ENCODE assay signal across 8 mouse cellular contexts in the genomic region with DNA sequence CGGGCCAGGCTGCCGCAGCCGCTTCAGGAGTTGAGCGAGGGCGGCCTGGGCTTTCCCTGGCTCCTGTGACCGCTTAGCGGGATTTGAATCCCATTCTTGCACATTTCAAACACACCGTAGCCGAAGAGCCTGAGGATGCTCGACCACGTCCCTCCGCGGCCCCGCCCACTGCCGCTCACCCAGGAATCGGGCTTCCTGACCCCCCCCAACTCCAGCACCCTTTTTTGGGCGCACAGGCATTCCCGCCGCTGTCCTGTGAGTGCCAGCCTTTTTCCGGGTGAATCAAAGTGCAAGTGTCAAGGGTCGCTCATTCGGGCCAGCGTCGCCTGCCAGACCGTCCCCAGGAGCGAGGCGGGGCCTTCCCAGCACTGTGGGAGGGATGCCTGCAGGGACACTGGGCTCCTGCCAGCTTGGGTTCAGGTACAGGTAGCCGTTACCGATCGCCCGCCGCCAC. TPM values are rescaled to one million over a fixed set of nuclear protein-coding genes. Genes with fewer than 3 reads are reported as not detected.
DNase-seq lines count a peak whose midpoint lies in the region; ATAC-seq and TF ChIP-seq lines count a peak whose summit lies in the region.

No protein-coding gene starts in this region.

- H3K4me3 ChIP-seq in lung, embryonic 14.5 days (ENCODE audit: low read depth, low read length) = peak overlapping the region; percentile 99

- H3K9me3 ChIP-seq in lung, embryonic 14.5 days (ENCODE audit: low read depth, low read length) = no peaks in the 10 kb centered on the region

- intact Hi-C loops in left cerebral cortex, postnatal 4 days (cut with DNase I) = no loop called here

- ATAC-seq in lung, embryonic 14.5 days (ENCODE audit: insufficient read depth) = peak; percentile 25; the same call in 1 of the 2 replicates

- H3K9ac ChIP-seq in lung, embryonic 14.5 days = peak overlapping the region; percentile 90

- no peak for TF ChIP-seq CTCF in lung, embryonic 14.5 days (IDR thresholded peaks at IDR 0.05; ENCODE audit: low read depth)

- peaks cover 16% of the 10 kb centered on the region for H3K4me1 ChIP-seq in lung, embryonic 14.5 days (ENCODE audit: insufficient read depth)

- peak overlapping the region; percentile 75 for H3K27ac ChIP-seq in lung, embryonic 14.5 days (ENCODE audit: low read depth)

- H3K36me3 ChIP-seq in lung, embryonic 14.5 days (ENCODE audit: insufficient read depth) = peaks cover 41% of the 10 kb centered on the region

- DNase-seq in left cerebral cortex, postnatal 4 days = peak; percentile 39
- DNase-seq in left cerebral cortex, adult 11 months (ENCODE audit: low spot score) = no peak
- peak; percentile 58 for DNase-seq in cerebellum, adult 8-10 months
- DNase-seq in gastrocnemius, postnatal 10 days = peak; percentile 43
- peak; percentile 88 for DNase-seq in kidney, adult 11 months
- peak; percentile 56 for DNase-seq in lung, embryonic 14.5 days
- peak; percentile 46 for DNase-seq in retina, postnatal 1 day
- DNase-seq in natural killer cell, adult 2 months (ENCODE audit: low spot score in 2 of 2) = no peak

- WGBS in lung, embryonic 14.5 days = under 1% methylated on average over 32 of the region's 32 CpGs

- H3K4me2 ChIP-seq in lung, embryonic 14.5 days = peak overlapping the region; percentile 79

- H3K27me3 ChIP-seq in lung, embryonic 14.5 days (ENCODE audit: insufficient read depth, low read length) = no peaks in the 10 kb centered on the region

RNA-seq across cellular contexts. Expression of gene Spata2, which starts 11.2 kb away (rescaled TPM):
- 10 to 100 TPM; 53.5 to 58.1 TPM for total RNA-seq in left cerebral cortex, postnatal 4 days (2021)
- 10 to 100 TPM; 14.9 to 15.6 TPM for total RNA-seq in gastrocnemius, postnatal 10 days (2021)
- polyA plus RNA-seq in lung, embryonic 14.5 days (2014; fragmentation: Nextera tagmentation; extraction: Ambion mirVana) = 15.6 and 16.4 TPM in 2 replicates

RNA-seq across cellular contexts. Expression of gene Rnf114, which starts 11.5 kb away (rescaled TPM):
- 10 to 100 TPM; 36.6 to 40.0 TPM for total RNA-seq in left cerebral cortex, postnatal 4 days (2021)
- 10 to 100 TPM; 16.8 to 18.3 TPM for total RNA-seq in gastrocnemius, postnatal 10 days (2021)
- 94.7 and 98.7 TPM in 2 replicates for polyA plus RNA-seq in lung, embryonic 14.5 days (2014; fragmentation: Nextera tagmentation; extraction: Ambion mirVana)

RNA-seq across cellular contexts. Expression of gene Snai1, which starts 34.1 kb away (rescaled TPM):
- 1 to 10 TPM; 1.1 to 1.3 TPM for total RNA-seq in left cerebral cortex, postnatal 4 days (2021)
- 1 to 10 TPM; 3.9 to 5.7 TPM for total RNA-seq in gastrocnemius, postnatal 10 days (2021)
- 152 and 162 TPM in 2 replicates for polyA plus RNA-seq in lung, embryonic 14.5 days (2014; fragmentation: Nextera tagmentation; extraction: Ambion mirVana)

Comparison
In these comparisons a context has a peak if more than half of its experiments do, and no peak if none do; other contexts are left out.
1. DNase-seq: peak in left cerebral cortex, postnatal 4 days (single experiment), cerebellum, adult 8-10 months (single experiment), gastrocnemius, postnatal 10 days (single experiment), kidney, adult 11 months (single experiment), lung, embryonic 14.5 days (single experiment) and retina, postnatal 1 day (single experiment); none in left cerebral cortex, adult 11 months (single experiment) and natural killer cell, adult 2 months (0 of 2).